In the genomic region with DNA sequence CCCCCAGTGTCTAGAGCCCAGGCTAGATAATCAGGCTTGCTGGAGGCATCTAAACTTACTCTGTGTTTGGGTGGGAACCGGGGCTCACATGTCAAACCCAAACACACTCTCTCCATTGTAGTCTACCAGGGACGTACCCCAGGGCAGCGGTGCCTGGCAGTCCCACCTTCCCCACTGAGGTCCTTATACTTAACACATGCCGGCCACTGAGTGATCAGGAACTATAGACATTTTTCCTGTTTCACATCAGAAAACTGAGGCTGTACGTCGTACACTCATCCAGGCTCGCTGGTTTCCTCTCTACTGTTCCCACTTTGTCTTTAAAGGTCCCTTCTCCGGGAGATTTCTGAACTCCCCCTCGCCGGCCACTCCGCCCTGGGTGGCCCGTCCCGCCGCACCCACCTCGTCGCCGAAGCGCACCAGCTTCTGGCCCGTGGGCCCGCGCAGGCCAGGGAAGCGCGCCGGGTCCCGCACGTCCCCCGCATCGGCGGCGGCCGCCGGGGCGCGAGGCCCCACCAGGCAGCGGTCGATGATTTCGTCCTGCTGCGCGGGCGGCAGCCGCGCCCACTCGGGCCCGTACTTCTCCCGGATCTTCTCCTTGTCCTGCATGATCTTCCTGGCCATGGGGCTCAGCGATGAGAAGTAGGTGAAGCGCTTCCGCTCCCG, we compare ENCODE assay signal across 8 mouse cellular contexts. TPM values are rescaled to one million over a fixed set of nuclear protein-coding genes. Genes with fewer than 3 reads are reported as not detected.
DNase-seq lines count a peak whose midpoint lies in the region; ATAC-seq and TF ChIP-seq lines count a peak whose summit lies in the region.

No protein-coding gene starts in this region.

- H3K4me1 ChIP-seq in lung, embryonic 15.5 days: peaks cover 49% of the 10 kb centered on the region
- H3K4me1 ChIP-seq in bone marrow, adult 2 months (ENCODE audit: control insufficient read depth, insufficient read depth, low read length): no peaks in the 10 kb centered on the region
- H3K4me1 ChIP-seq in forebrain, embryonic 14.5 days (ENCODE audit: control insufficient read depth, insufficient read depth, low read length): peaks cover 30% of the 10 kb centered on the region
- peaks cover 18% of the 10 kb centered on the region for H3K4me1 ChIP-seq in limb, embryonic 11.5 days (ENCODE audit: control insufficient read depth, insufficient read depth, low read length)
- H3K4me1 ChIP-seq in neural tube, embryonic 12.5 days: peaks cover 35% of the 10 kb centered on the region

- H3K4me3 ChIP-seq in lung, embryonic 15.5 days: peak overlapping the region; percentile 83
- H3K4me3 ChIP-seq in bone marrow, adult 2 months (replicated peaks; ENCODE audit: control insufficient read depth, low read depth, low read length): peak overlapping the region; percentile 73
- H3K4me3 ChIP-seq in forebrain, embryonic 14.5 days (ENCODE audit: low read depth, low read length): peak overlapping the region; percentile 92
- peak overlapping the region; percentile 66 for H3K4me3 ChIP-seq in limb, embryonic 11.5 days (ENCODE audit: low read depth, low read length)
- H3K4me3 ChIP-seq in neural tube, embryonic 12.5 days: peak overlapping the region; percentile 80

- H3K4me2 ChIP-seq in lung, embryonic 15.5 days: peak overlapping the region; percentile 78
- H3K4me2 ChIP-seq in forebrain, embryonic 14.5 days (ENCODE audit: low read length): peak overlapping the region; percentile 88
- H3K4me2 ChIP-seq in limb, embryonic 11.5 days (ENCODE audit: low read depth, severe bottlenecking): peak overlapping the region; percentile 57
- H3K4me2 ChIP-seq in neural tube, embryonic 12.5 days (replicated peaks): peak overlapping the region; percentile 82

- TF ChIP-seq CTCF in bone marrow, adult 2 months (IDR thresholded peaks at IDR 0.05; ENCODE audit: control insufficient read depth, insufficient read depth, low read length): no peak

- peak; percentile 31 for ATAC-seq in lung, embryonic 15.5 days (ENCODE audit: borderline replicate concordance, extremely low read depth, low FRiP score, low TSS enrichment)
- ATAC-seq in forebrain, embryonic 14.5 days: peak; percentile 58
- peak; percentile 6; the same call in 1 of the 2 replicates for ATAC-seq in limb, embryonic 11.5 days (ENCODE audit: insufficient number of reproducible peaks, low FRiP score, low TSS enrichment, low read depth)
- ATAC-seq in neural tube, embryonic 12.5 days (ENCODE audit: low FRiP score, low read depth): peak; percentile 59

- no peaks in the 10 kb centered on the region for H3K27me3 ChIP-seq in lung, embryonic 15.5 days
- no peaks in the 10 kb centered on the region for H3K27me3 ChIP-seq in forebrain, embryonic 14.5 days (replicated peaks; ENCODE audit: control insufficient read depth, insufficient read depth, low read length)
- no peaks in the 10 kb centered on the region for H3K27me3 ChIP-seq in limb, embryonic 11.5 days (ENCODE audit: control insufficient read depth, insufficient read depth, low read length)
- H3K27me3 ChIP-seq in neural tube, embryonic 12.5 days (replicated peaks): no peaks in the 10 kb centered on the region

- no peak for DNase-seq in lung, adult 18-20 months
- no peak for DNase-seq in forebrain, embryonic 14.5 days (ENCODE audit: low spot score)
- peak; percentile 57 for DNase-seq in limb, embryonic 11.5 days (ENCODE audit: low spot score)
- DNase-seq in layer of hippocampus, adult 9-11 months: no peak
- DNase-seq in adrenal gland, postnatal 4 days (ENCODE audit: low spot score in 2 of 2): no peak

- H3K9ac ChIP-seq in lung, embryonic 15.5 days: peak overlapping the region; percentile 86
- H3K9ac ChIP-seq in forebrain, embryonic 14.5 days (ENCODE audit: low read length): peak overlapping the region; percentile 88
- H3K9ac ChIP-seq in limb, embryonic 11.5 days (ENCODE audit: low read length): peak overlapping the region; percentile 72
- peak overlapping the region; percentile 88 for H3K9ac ChIP-seq in neural tube, embryonic 12.5 days

- H3K36me3 ChIP-seq in lung, embryonic 15.5 days: no peaks in the 10 kb centered on the region
- H3K36me3 ChIP-seq in forebrain, embryonic 14.5 days (ENCODE audit: control insufficient read depth, insufficient read depth, low read length): no peaks in the 10 kb centered on the region
- no peaks in the 10 kb centered on the region for H3K36me3 ChIP-seq in limb, embryonic 11.5 days (ENCODE audit: control insufficient read depth, insufficient read depth, low read length)
- H3K36me3 ChIP-seq in neural tube, embryonic 12.5 days: no peaks in the 10 kb centered on the region

- peak overlapping the region; percentile 84 for H3K27ac ChIP-seq in lung, embryonic 15.5 days
- H3K27ac ChIP-seq in bone marrow, adult 2 months (ENCODE audit: control insufficient read depth, insufficient read depth, low read depth, low read length, poor library complexity): peak overlapping the region; percentile 13
- H3K27ac ChIP-seq in forebrain, embryonic 14.5 days (ENCODE audit: low read depth, low read length): peak overlapping the region; percentile 84
- H3K27ac ChIP-seq in limb, embryonic 11.5 days (replicated peaks; ENCODE audit: low read depth, low read length): peak overlapping the region; percentile 38
- H3K27ac ChIP-seq in neural tube, embryonic 12.5 days: peak overlapping the region; percentile 77

- H3K9me3 ChIP-seq in lung, embryonic 15.5 days: no peaks in the 10 kb centered on the region
- H3K9me3 ChIP-seq in forebrain, embryonic 14.5 days (replicated peaks; ENCODE audit: control insufficient read depth, low read length): no peaks in the 10 kb centered on the region
- H3K9me3 ChIP-seq in limb, embryonic 11.5 days (ENCODE audit: control insufficient read depth, low read length): no peaks in the 10 kb centered on the region
- no peaks in the 10 kb centered on the region for H3K9me3 ChIP-seq in neural tube, embryonic 12.5 days

- TF ChIP-seq POLR2A in bone marrow, adult 2 months (IDR thresholded peaks at IDR 0.05; ENCODE audit: borderline replicate concordance, control insufficient read depth, low read depth, low read length): no peak

- WGBS in lung, embryonic 15.5 days: 0% methylated on average over 26 of the region's 49 CpGs
- under 1% methylated on average over 49 of the region's 49 CpGs for WGBS in bone marrow, adult 2 months
- WGBS in forebrain, embryonic 14.5 days: under 1% methylated on average over 48 of the region's 49 CpGs
- under 1% methylated on average over 40 of the region's 49 CpGs for WGBS in limb, embryonic 11.5 days
- WGBS in neural tube, embryonic 12.5 days: under 1% methylated on average over 49 of the region's 49 CpGs

RNA-seq across cellular contexts. Expression of a gene that starts 0.6 kb away (rescaled TPM):
- polyA plus RNA-seq in lung, embryonic 15.5 days (2015; fragmentation: Nextera tagmentation; extraction: Ambion mirVana): 29.9 and 30.1 TPM in 2 replicates
- 11.0 and 16.7 TPM in 2 replicates for polyA plus RNA-seq in bone marrow, adult 2 months (2011; ENCODE audit: insufficient read depth, insufficient read length, low replicate concordance, missing spikeins)
- 30.6 and 32.4 TPM in 2 replicates for polyA plus RNA-seq in forebrain, embryonic 14.5 days (2014; fragmentation: Nextera tagmentation; extraction: Ambion mirVana)
- 28.2 and 30.4 TPM in 2 replicates for polyA plus RNA-seq in limb, embryonic 11.5 days (2014; fragmentation: Nextera tagmentation; extraction: Ambion mirVana)
- polyA plus RNA-seq in neural tube, embryonic 12.5 days (2016; fragmentation: Nextera tagmentation; extraction: Ambion mirVana): 26.8 and 27.4 TPM in 2 replicates
- total RNA-seq in adrenal gland, postnatal 4 days (2021): 10 to 100 TPM; 75.8 to 77.2 TPM

RNA-seq across cellular contexts. Expression of a gene that starts 59.2 kb away (rescaled TPM):
- 47.0 and 49.7 TPM in 2 replicates for polyA plus RNA-seq in lung, embryonic 15.5 days (2015; fragmentation: Nextera tagmentation; extraction: Ambion mirVana)
- polyA plus RNA-seq in bone marrow, adult 2 months (2011; ENCODE audit: insufficient read depth, insufficient read length, low replicate concordance, missing spikeins): 16.9 and 26.4 TPM in 2 replicates
- 48.7 and 58.3 TPM in 2 replicates for polyA plus RNA-seq in forebrain, embryonic 14.5 days (2014; fragmentation: Nextera tagmentation; extraction: Ambion mirVana)
- polyA plus RNA-seq in limb, embryonic 11.5 days (2014; fragmentation: Nextera tagmentation; extraction: Ambion mirVana): 49.5 and 53.9 TPM in 2 replicates
- polyA plus RNA-seq in neural tube, embryonic 12.5 days (2016; fragmentation: Nextera tagmentation; extraction: Ambion mirVana): 62.5 and 64.0 TPM in 2 replicates
- 10 to 100 TPM; 50.1 to 53.1 TPM for total RNA-seq in adrenal gland, postnatal 4 days (2021)

RNA-seq across cellular contexts. Expression of a gene that starts 59.4 kb away (rescaled TPM):
- polyA plus RNA-seq in lung, embryonic 15.5 days (2015; fragmentation: Nextera tagmentation; extraction: Ambion mirVana): 21.8 and 23.8 TPM in 2 replicates
- 2.4 and 7.7 TPM in 2 replicates for polyA plus RNA-seq in bone marrow, adult 2 months (2011; ENCODE audit: insufficient read depth, insufficient read length, low replicate concordance, missing spikeins)
- 26.6 and 27.9 TPM in 2 replicates for polyA plus RNA-seq in forebrain, embryonic 14.5 days (2014; fragmentation: Nextera tagmentation; extraction: Ambion mirVana)
- polyA plus RNA-seq in limb, embryonic 11.5 days (2014; fragmentation: Nextera tagmentation; extraction: Ambion mirVana): 27.3 and 30.5 TPM in 2 replicates
- 33.0 and 35.9 TPM in 2 replicates for polyA plus RNA-seq in neural tube, embryonic 12.5 days (2016; fragmentation: Nextera tagmentation; extraction: Ambion mirVana)
- 10 to 100 TPM; 20.0 to 20.9 TPM for total RNA-seq in adrenal gland, postnatal 4 days (2021)

Comparison
In these comparisons a context has a peak if more than half of its experiments do, and no peak if none do; other contexts are left out.
1. ATAC-seq: peak in every context shown above with its lines; median percentile 59 in neural tube, embryonic 12.5 days; 58 in forebrain, embryonic 14.5 days; 31 in lung, embryonic 15.5 days; 6 in limb, embryonic 11.5 days.
2. H3K27ac ChIP-seq: peak in every context shown above with its lines; median percentile 84 in lung, embryonic 15.5 days; 84 in forebrain, embryonic 14.5 days; 77 in neural tube, embryonic 12.5 days; 38 in limb, embryonic 11.5 days; 13 in bone marrow, adult 2 months.